ENCODE assay signal across 30 mouse cellular contexts in genomic region chr4:35927722-35928121, GRCm38 (mm10).
A peak's percentile ranks its signal among the peaks of the same experiment; 100 is the strongest.
DNase-seq lines count a peak whose midpoint lies in the region; ATAC-seq and TF ChIP-seq lines count a peak whose summit lies in the region.
"Had no signal": no experiment of that assay in that cellular context is flagged by ENCODE, and none has a peak within 500 bp of the region (broad histone marks: within the 10 kb centered on the region; RNA-seq: fewer than 3 reads in every experiment).

No protein-coding gene starts in this region.

- no peak overlapping the region for H3K9ac ChIP-seq in forebrain, embryonic 12.5 days
- H3K9ac ChIP-seq in forebrain, postnatal 0 days, result no peak overlapping the region
- H3K9ac ChIP-seq in neural tube, embryonic 11.5 days (ENCODE audit: low read length), result no peak overlapping the region
- no peak overlapping the region for H3K9ac ChIP-seq in neural tube, embryonic 15.5 days (replicated peaks)
- H3K9ac ChIP-seq in forebrain, embryonic 16.5 days (replicated peaks; ENCODE audit: low read depth, low read length), result no peak overlapping the region
- no peak overlapping the region for H3K9ac ChIP-seq in neural tube, embryonic 14.5 days (replicated peaks; ENCODE audit: low read depth, low read length)
- H3K9ac ChIP-seq: embryonic facial prominence, embryonic 15.5 days; liver, embryonic 15.5 days; lung, embryonic 15.5 days; midbrain, embryonic 15.5 days had no signal

- DNase-seq in forebrain, postnatal 0 days, result no peak
- peak; percentile 11 for DNase-seq in neural tube, embryonic 11.5 days (ENCODE audit: low spot score)
- DNase-seq in ovary, postnatal 36 days (ENCODE audit: low spot score), result no peak
- DNase-seq in liver, result no peak
- DNase-seq: adrenal gland, postnatal 10 days; cerebellum, adult 11-12 months; cerebellum, adult 9-11 months; gastrocnemius, adult 2 months; gastrocnemius, postnatal 36 days; heart, adult 18-20 months; heart, postnatal 36 days; kidney, adult 11 months; kidney, postnatal 14 days; layer of hippocampus, adult 9-11 months; lung, postnatal 36 days; right cerebral cortex, postnatal 4 days; thymus, adult 18-20 months; thymus, postnatal 25 days had no signal

- no peaks in the 10 kb centered on the region for H3K4me1 ChIP-seq in forebrain, embryonic 12.5 days
- no peaks in the 10 kb centered on the region for H3K4me1 ChIP-seq in forebrain, postnatal 0 days (ENCODE audit: insufficient read depth)
- no peaks in the 10 kb centered on the region for H3K4me1 ChIP-seq in neural tube, embryonic 11.5 days (ENCODE audit: control insufficient read depth, insufficient read depth, low read length)
- H3K4me1 ChIP-seq in neural tube, embryonic 15.5 days, result no peaks in the 10 kb centered on the region
- no peaks in the 10 kb centered on the region for H3K4me1 ChIP-seq in forebrain, embryonic 16.5 days (replicated peaks; ENCODE audit: control insufficient read depth, insufficient read depth, low read length)
- H3K4me1 ChIP-seq in neural tube, embryonic 14.5 days (ENCODE audit: control insufficient read depth, insufficient read depth, low read length), result no peaks in the 10 kb centered on the region
- H3K4me1 ChIP-seq: embryonic facial prominence, embryonic 10.5 days; embryonic facial prominence, embryonic 15.5 days; liver, embryonic 15.5 days; lung, embryonic 15.5 days; midbrain, embryonic 15.5 days had no signal

- ATAC-seq in forebrain, embryonic 12.5 days (ENCODE audit: low FRiP score), result peak; percentile 57; the same call in 1 of the 2 replicates
- no peak for ATAC-seq in forebrain, postnatal 0 days
- peak; percentile 90 for ATAC-seq in neural tube, embryonic 11.5 days (ENCODE audit: insufficient read depth, low FRiP score, low TSS enrichment)
- ATAC-seq in neural tube, embryonic 15.5 days (ENCODE audit: low FRiP score), result no peak
- peak; percentile 69 for ATAC-seq in forebrain, embryonic 16.5 days
- ATAC-seq in neural tube, embryonic 14.5 days (ENCODE audit: low read depth), result peak; percentile 54; the same call in 1 of the 2 replicates
- ATAC-seq: midbrain, embryonic 15.5 days; Patski had no signal

- no peak for TF ChIP-seq CTCF in forebrain, postnatal 0 days (IDR thresholded peaks at IDR 0.05; ENCODE audit: low read depth)

- no peaks in the 10 kb centered on the region for H3K9me3 ChIP-seq in forebrain, embryonic 12.5 days
- no peaks in the 10 kb centered on the region for H3K9me3 ChIP-seq in forebrain, postnatal 0 days (ENCODE audit: low read length)
- H3K9me3 ChIP-seq in neural tube, embryonic 11.5 days (ENCODE audit: control insufficient read depth, low read length), result no peaks in the 10 kb centered on the region
- no peaks in the 10 kb centered on the region for H3K9me3 ChIP-seq in neural tube, embryonic 15.5 days (replicated peaks)
- no peaks in the 10 kb centered on the region for H3K9me3 ChIP-seq in forebrain, embryonic 16.5 days (ENCODE audit: control insufficient read depth, low read length)
- no peaks in the 10 kb centered on the region for H3K9me3 ChIP-seq in neural tube, embryonic 14.5 days (ENCODE audit: control insufficient read depth, low read length)
- H3K9me3 ChIP-seq: embryonic facial prominence, embryonic 10.5 days; embryonic facial prominence, embryonic 15.5 days; liver, embryonic 15.5 days; lung, embryonic 15.5 days; midbrain, embryonic 15.5 days had no signal

- no peak overlapping the region for H3K4me3 ChIP-seq in forebrain, embryonic 12.5 days (replicated peaks)
- no peak overlapping the region for H3K4me3 ChIP-seq in forebrain, postnatal 0 days (ENCODE audit: low read depth, low read length)
- H3K4me3 ChIP-seq in neural tube, embryonic 11.5 days (ENCODE audit: low read depth, low read length), result no peak overlapping the region
- no peak overlapping the region for H3K4me3 ChIP-seq in neural tube, embryonic 15.5 days (replicated peaks)
- H3K4me3 ChIP-seq in forebrain, embryonic 16.5 days (replicated peaks; ENCODE audit: low read length), result no peak overlapping the region
- H3K4me3 ChIP-seq in neural tube, embryonic 14.5 days (ENCODE audit: low read depth, low read length), result no peak overlapping the region
- H3K4me3 ChIP-seq: embryonic facial prominence, embryonic 10.5 days; embryonic facial prominence, embryonic 15.5 days; gastrocnemius, adult 2 months; liver, embryonic 15.5 days; lung, embryonic 15.5 days; midbrain, embryonic 15.5 days had no signal

- 37% methylated on average over 2 of the region's 2 CpGs for WGBS in forebrain, embryonic 12.5 days
- WGBS in forebrain, postnatal 0 days, result 24% methylated on average over 2 of the region's 2 CpGs
- 41% methylated on average over 2 of the region's 2 CpGs for whole genome bisulfite sequencing in neural tube, embryonic 11.5 days
- 16% methylated on average over 2 of the region's 2 CpGs for WGBS in neural tube, embryonic 15.5 days
- 15% methylated on average over 2 of the region's 2 CpGs for WGBS in forebrain, embryonic 16.5 days
- 20% methylated on average over 2 of the region's 2 CpGs for WGBS in neural tube, embryonic 14.5 days

- H3K27me3 ChIP-seq in forebrain, embryonic 12.5 days, result no peaks in the 10 kb centered on the region
- H3K27me3 ChIP-seq in forebrain, postnatal 0 days (ENCODE audit: insufficient read depth, low read length), result no peaks in the 10 kb centered on the region
- H3K27me3 ChIP-seq in neural tube, embryonic 11.5 days (ENCODE audit: control insufficient read depth, insufficient read depth, low read length), result no peaks in the 10 kb centered on the region
- H3K27me3 ChIP-seq in neural tube, embryonic 15.5 days (replicated peaks), result no peaks in the 10 kb centered on the region
- H3K27me3 ChIP-seq in forebrain, embryonic 16.5 days (replicated peaks; ENCODE audit: control insufficient read depth, insufficient read depth, low read length), result no peaks in the 10 kb centered on the region
- H3K27me3 ChIP-seq in neural tube, embryonic 14.5 days (ENCODE audit: control insufficient read depth, insufficient read depth, low read length), result no peaks in the 10 kb centered on the region
- H3K27me3 ChIP-seq: embryonic facial prominence, embryonic 15.5 days; liver, embryonic 15.5 days; lung, embryonic 15.5 days; midbrain, embryonic 15.5 days; Patski had no signal

- H3K27ac ChIP-seq in forebrain, embryonic 12.5 days, result no peak overlapping the region
- H3K27ac ChIP-seq in forebrain, postnatal 0 days (ENCODE audit: low read depth, low read length), result no peak overlapping the region
- H3K27ac ChIP-seq in neural tube, embryonic 11.5 days (ENCODE audit: low read depth, low read length), result no peak overlapping the region
- H3K27ac ChIP-seq in neural tube, embryonic 15.5 days (replicated peaks), result no peak overlapping the region
- no peak overlapping the region for H3K27ac ChIP-seq in forebrain, embryonic 16.5 days (ENCODE audit: low read length)
- no peak overlapping the region for H3K27ac ChIP-seq in neural tube, embryonic 14.5 days (ENCODE audit: low read depth, low read length)
- H3K27ac ChIP-seq: embryonic facial prominence, embryonic 10.5 days; embryonic facial prominence, embryonic 15.5 days; gastrocnemius, adult 2 months; liver, embryonic 15.5 days; lung, embryonic 15.5 days; midbrain, embryonic 15.5 days; stomach, postnatal 0 days had no signal

- H3K36me3 ChIP-seq in forebrain, embryonic 12.5 days (replicated peaks), result no peaks in the 10 kb centered on the region
- no peaks in the 10 kb centered on the region for H3K36me3 ChIP-seq in forebrain, postnatal 0 days (ENCODE audit: insufficient read depth)
- H3K36me3 ChIP-seq in neural tube, embryonic 11.5 days (ENCODE audit: control insufficient read depth, insufficient read depth, low read length), result no peaks in the 10 kb centered on the region
- no peaks in the 10 kb centered on the region for H3K36me3 ChIP-seq in neural tube, embryonic 15.5 days
- H3K36me3 ChIP-seq in forebrain, embryonic 16.5 days (ENCODE audit: control insufficient read depth, insufficient read depth), result no peaks in the 10 kb centered on the region
- no peaks in the 10 kb centered on the region for H3K36me3 ChIP-seq in neural tube, embryonic 14.5 days (ENCODE audit: control insufficient read depth, insufficient read depth, low read length)
- H3K36me3 ChIP-seq: embryonic facial prominence, embryonic 10.5 days; embryonic facial prominence, embryonic 15.5 days; liver, embryonic 15.5 days; lung, embryonic 15.5 days; midbrain, embryonic 15.5 days had no signal

- H3K4me2 ChIP-seq in forebrain, embryonic 12.5 days, result no peak overlapping the region
- H3K4me2 ChIP-seq in forebrain, postnatal 0 days (ENCODE audit: low read depth), result no peak overlapping the region
- H3K4me2 ChIP-seq in neural tube, embryonic 11.5 days (ENCODE audit: low read depth), result no peak overlapping the region
- H3K4me2 ChIP-seq in neural tube, embryonic 15.5 days, result no peak overlapping the region
- H3K4me2 ChIP-seq in forebrain, embryonic 16.5 days (ENCODE audit: low read length), result no peak overlapping the region
- H3K4me2 ChIP-seq in neural tube, embryonic 14.5 days (ENCODE audit: low read depth, low read length), result no peak overlapping the region
- H3K4me2 ChIP-seq: embryonic facial prominence, embryonic 15.5 days; heart, embryonic 11.5 days; liver, embryonic 15.5 days; lung, embryonic 15.5 days; midbrain, embryonic 15.5 days had no signal

Comparison
In these comparisons a context has a peak if more than half of its experiments do, and no peak if none do; other contexts are left out.
1. ATAC-seq: peak in forebrain, embryonic 12.5 days (single experiment), neural tube, embryonic 11.5 days (single experiment), forebrain, embryonic 16.5 days (single experiment) and neural tube, embryonic 14.5 days (single experiment); none in forebrain, postnatal 0 days (single experiment) and neural tube, embryonic 15.5 days (single experiment).